Mouse (Mus musculus) forebrain, postnatal 0 days (tissue): ENCODE measurements around the gene Ifng. TPM values are rescaled to one million over a fixed set of nuclear protein-coding genes. Genes with fewer than 3 reads are reported as not detected.
A peak's percentile ranks its signal among the peaks of the same experiment; 100 is the strongest.

Source experiments
- ATAC-seq: fragments of 200-750 bp; cut with Nextera tagmentation; 2 replicates; pipeline ENCODE4 v1.8.0; 2017; ENCODE audit warnings: mild to moderate bottlenecking, moderate library complexity
- DNase-seq: peaks from one replicate; pipeline ENCODE4 v3.0.0-alpha.2; 2015
- H3K27ac ChIP-seq: fragments of 300-500 bp; sonication (generic); 2 replicates; pipeline ENCODE4 v1.5.1; 2014; ENCODE audit warnings: low read depth, mild to moderate bottlenecking, antibody characterized with exemption, low read length, moderate library complexity, mixed read lengths
- H3K27me3 ChIP-seq: fragments of 300-500 bp; sonication (generic); 2 replicates; pipeline ENCODE4 v1.6.1; 2014; ENCODE audit warnings: mild to moderate bottlenecking, low read length, mixed read lengths; ENCODE audit not compliant: insufficient read depth
- H3K36me3 ChIP-seq: fragments of 300-500 bp; sonication (generic); 2 replicates; pipeline ENCODE4 v1.6.1; 2014; ENCODE audit warnings: mild to moderate bottlenecking, moderate library complexity; ENCODE audit not compliant: insufficient read depth
- H3K4me1 ChIP-seq: fragments of 300-500 bp; sonication (generic); 2 replicates; pipeline ENCODE4 v1.6.1; 2014; ENCODE audit warnings: antibody characterized with exemption; ENCODE audit not compliant: insufficient read depth
- H3K4me2 ChIP-seq: fragments of 300-500 bp; sonication (generic); 2 replicates; pipeline ENCODE4 v1.6.1; 2014; ENCODE audit warnings: low read depth, mild to moderate bottlenecking, moderate library complexity
- H3K4me3 ChIP-seq: fragments of 300-500 bp; sonication (generic); 2 replicates; pipeline ENCODE4 v1.5.1; 2014; ENCODE audit warnings: low read depth, low read length, mixed read lengths
- H3K9ac ChIP-seq: fragments of 300-500 bp; sonication (generic); 2 replicates; pipeline ENCODE4 v1.6.1; 2014; ENCODE audit warnings: mild to moderate bottlenecking
- H3K9me3 ChIP-seq: fragments of 300-500 bp; sonication (generic); 2 replicates; pipeline ENCODE4 v1.6.1; 2016; ENCODE audit warnings: low read length
- CTCF ChIP-seq: sonication (generic); IDR thresholded peaks from 2 replicates; pipeline ENCODE4 v1.5.1; 2016; ENCODE audit warnings: antibody characterized with exemption, control low read depth, low read depth
- WGBS: fragments of 180-500 bp; shearing (Covaris S2); extraction: QIAGEN DNeasy Blood & Tissue Kit; methylation state at CpG from one replicate; pipeline ENCODE4 v1.1.7; 2014; 5-methylcytosine and 5-hydroxymethylcytosine counted together
- polyA plus RNA-seq: library from polyadenylated mRNA; unstranded; fragments of >200 nt; fragmentation: Nextera tagmentation; extraction: Ambion mirVana; gene quantifications from 2 replicates; pipeline ENCODE4 v1.2.1, GENCODE M21; 2015
- total RNA-seq: library from RNA; depleted of rRNA; stranded (reverse); fragments of >200 nt; gene quantifications from 2 replicates; pipeline ENCODE4 v1.2.3, GENCODE M21; 2014; rRNA removed

Ifng gene
- total RNA-seq (not detected in 2 replicates), polyA plus RNA-seq (not detected in 2 replicates)

GRCm38 (mm10) chr10:118440742-118441240, at the start of gene Ifng:
TSS of gene Ifng (plus strand) at chr10:118441046.
- no peak for DNase-seq
- Histone ChIP-seq H3K36me3 (no peaks in the 10 kb centered on the region), H3K4me2 (no peak within 1 kb of the TSS), H3K9me3 (no peaks in the 10 kb centered on the region), H3K4me1 (no peaks in the 10 kb centered on the region), H3K4me3 (no peak within 1 kb of the TSS), H3K27me3 (no peaks in the 10 kb centered on the region), H3K9ac (no peak within 1 kb of the TSS), H3K27ac (no peak within 1 kb of the TSS)
- no peak for ATAC-seq
- 91% methylated on average over 11 of the region's 11 CpGs for WGBS
- TF ChIP-seq CTCF: no peak

- ATAC-seq (peak; percentile 66; the same call in 1 of the 2 replicates), DNase-seq (peak; percentile 40)
- Histone ChIP-seq H3K4me2 (peak overlapping the region; percentile 36), H3K9ac (peak overlapping the region; percentile 18; the same call in 1 of the 2 replicates), H3K9me3 (no peaks in the 10 kb centered on the region), H3K27me3 (no peaks in the 10 kb centered on the region), H3K27ac (peak overlapping the region; percentile 42; the same call in 1 of the 2 replicates), H3K4me3 (peak overlapping the region; percentile 17), H3K36me3 (no peaks in the 10 kb centered on the region), H3K4me1 (no peaks in the 10 kb centered on the region)
- 50% methylated on average over 16 of the region's 16 CpGs for WGBS
- no peak for TF ChIP-seq CTCF
Observed at GRCm38 (mm10) chr10:118399917-118400316, 40.9 kb upstream of the Ifng start.

GRCm38 (mm10) chr10:118406463-118407221, 34.2 kb upstream of the Ifng start:
- Histone ChIP-seq H3K4me2 (no peak overlapping the region), H3K27me3 (no peaks in the 10 kb centered on the region), H3K4me3 (no peak overlapping the region), H3K9me3 (no peaks in the 10 kb centered on the region), H3K9ac (no peak overlapping the region), H3K4me1 (no peaks in the 10 kb centered on the region), H3K36me3 (no peaks in the 10 kb centered on the region), H3K27ac (no peak overlapping the region)
- DNase-seq: no peak
- 82% methylated on average over 5 of the region's 5 CpGs for WGBS
- no peak for ATAC-seq
- no peak for TF ChIP-seq CTCF

GRCm38 (mm10) chr10:118411377-118411776, 29.5 kb upstream of the Ifng start:
- no peak for TF ChIP-seq CTCF
- H3K27ac ChIP-seq: no peak overlapping the region

GRCm38 (mm10) chr10:118412774-118413173, 28.1 kb upstream of the Ifng start:
- no peaks in the 10 kb centered on the region for H3K4me1 ChIP-seq
- TF ChIP-seq CTCF: no peak
- H3K9me3 ChIP-seq: no peaks in the 10 kb centered on the region
- no peak overlapping the region for H3K9ac ChIP-seq
- WGBS: 83% methylated on average over 5 of the region's 5 CpGs
- H3K27ac ChIP-seq: no peak overlapping the region
- DNase-seq (no peak), ATAC-seq (no peak)
- H3K27me3 ChIP-seq: no peaks in the 10 kb centered on the region
- no peak overlapping the region for H3K4me3 ChIP-seq
- H3K36me3 ChIP-seq: no peaks in the 10 kb centered on the region
- no peak overlapping the region for H3K4me2 ChIP-seq

More at GRCm38 (mm10) chr10:118411377-118411776, 29.5 kb upstream of the Ifng start:
- Histone ChIP-seq H3K4me2 (no peak overlapping the region), H3K27me3 (no peaks in the 10 kb centered on the region), H3K36me3 (no peaks in the 10 kb centered on the region), H3K9me3 (no peaks in the 10 kb centered on the region), H3K4me1 (no peaks in the 10 kb centered on the region), H3K4me3 (no peak overlapping the region), H3K9ac (no peak overlapping the region)
- DNase-seq (no peak), ATAC-seq (no peak)

GRCm38 (mm10) chr10:118419000-118419425, 21.8 kb upstream of the Ifng start:
- no peaks in the 10 kb centered on the region for H3K27me3 ChIP-seq
- no peaks in the 10 kb centered on the region for H3K36me3 ChIP-seq
- H3K4me2 ChIP-seq: no peak overlapping the region
- no peak overlapping the region for H3K9ac ChIP-seq
- DNase-seq: no peak
- WGBS: 77% methylated on average over 7 of the region's 7 CpGs
- no peak overlapping the region for H3K27ac ChIP-seq
- no peaks in the 10 kb centered on the region for H3K4me1 ChIP-seq
- no peak overlapping the region for H3K4me3 ChIP-seq
- ATAC-seq: no peak
- no peaks in the 10 kb centered on the region for H3K9me3 ChIP-seq
- no peak for TF ChIP-seq CTCF

GRCm38 (mm10) chr10:118420896-118421295, 19.9 kb upstream of the Ifng start:
- Histone ChIP-seq H3K4me1 (no peaks in the 10 kb centered on the region), H3K27ac (no peak overlapping the region), H3K36me3 (no peaks in the 10 kb centered on the region), H3K9ac (no peak overlapping the region), H3K9me3 (no peaks in the 10 kb centered on the region), H3K4me3 (no peak overlapping the region), H3K4me2 (no peak overlapping the region), H3K27me3 (no peaks in the 10 kb centered on the region)
- ATAC-seq: no peak
- DNase-seq: peak; percentile 23
- TF ChIP-seq CTCF: no peak
